ENCODE assay signal across 20 mouse cellular contexts in genomic region chr2:155088264-155088663, GRCm38 (mm10). TPM values are rescaled to one million over a fixed set of nuclear protein-coding genes. Genes with fewer than 3 reads are reported as not detected.
DNase-seq lines count a peak whose midpoint lies in the region; TF ChIP-seq lines count a peak whose summit lies in the region.
"Had no signal": no experiment of that assay in that cellular context is flagged by ENCODE, and none has a peak within 500 bp of the region (broad histone marks: within the 10 kb centered on the region; RNA-seq: fewer than 3 reads in every experiment).

No protein-coding gene starts in this region.

- TF ChIP-seq CTCF in kidney, adult 2 months (conservative IDR thresholded peaks at IDR 0.05; ENCODE audit: insufficient read depth, insufficient read length, low read depth, low read length), result no peak
- TF ChIP-seq CTCF in MEL (IDR thresholded peaks at IDR 0.05 in 2 of 3, conservative IDR thresholded peaks at IDR 0.05 in 1 of 3; ENCODE audit: control insufficient read depth in 1 of 3, insufficient read depth in 1 of 3, low read depth in 2 of 3, low read length in 3 of 3, poor library complexity in 1 of 3, severe bottlenecking in 1 of 3), result no peak

- no peaks in the 10 kb centered on the region for H3K79me2 ChIP-seq in MEL (ENCODE audit: control insufficient read depth, insufficient read depth, low read length, poor library complexity)

- H3K4me1 ChIP-seq in kidney, adult 2 months (ENCODE audit: control insufficient read depth, insufficient read depth, low read length), result peaks cover 8% of the 10 kb centered on the region; the same call in 1 of the 2 replicates
- peaks cover 22 to 29% of the 10 kb centered on the region in 2 experiments for H3K4me1 ChIP-seq in MEL (ENCODE audit: control insufficient read depth in 1 of 2, insufficient read depth in 2 of 2, low read length in 2 of 2)

- H3K4me3 ChIP-seq in kidney, adult 2 months (ENCODE audit: insufficient read depth, low read depth, low read length), result no peak overlapping the region
- peak overlapping the region in 1 of 2 experiments; percentile 8; a peak in 2 of 4 replicates for H3K4me3 ChIP-seq in MEL (ENCODE audit: control insufficient read depth in 1 of 2, insufficient read depth in 1 of 2, low read depth in 2 of 2, low read length in 2 of 2)

- no peaks in the 10 kb centered on the region for H3K27me3 ChIP-seq in kidney, adult 2 months (replicated peaks; ENCODE audit: control insufficient read depth, insufficient read depth, low read length)
- H3K27me3 ChIP-seq in MEL (ENCODE audit: control insufficient read depth in 1 of 2, insufficient read depth in 2 of 2, low read length in 2 of 2), result no peaks in the 10 kb centered on the region
- H3K27me3 ChIP-seq: CH12.LX, Patski had no signal

- H3K9ac ChIP-seq in MEL (ENCODE audit: control insufficient read depth, low read depth, low read length, poor library complexity, severe bottlenecking), result no peak overlapping the region

- no peak for TF ChIP-seq POLR2A in kidney, adult 2 months (IDR thresholded peaks at IDR 0.05; ENCODE audit: low read depth, low read length)
- no peak for TF ChIP-seq POLR2A in MEL (IDR thresholded peaks at IDR 0.05; ENCODE audit: control insufficient read depth in 1 of 2, insufficient read depth in 1 of 2, low read depth in 1 of 2, low read length in 2 of 2, poor library complexity in 1 of 2)

- TF ChIP-seq EP300 in MEL (IDR thresholded peaks at IDR 0.05; ENCODE audit: low read depth in 1 of 2, low read length in 2 of 2), result peak; percentile 23 to 31; a peak in 1 of 4 replicates

- no peak overlapping the region for H3K27ac ChIP-seq in kidney, adult 2 months (ENCODE audit: insufficient read depth, low read depth, low read length)
- no peak overlapping the region for H3K27ac ChIP-seq in MEL (ENCODE audit: control insufficient read depth, low read depth, low read length)

- H3K36me3 ChIP-seq in kidney, adult 2 months (ENCODE audit: control insufficient read depth, insufficient read depth, low read length), result no peaks in the 10 kb centered on the region
- H3K36me3 ChIP-seq in MEL (ENCODE audit: control insufficient read depth in 1 of 2, insufficient read depth in 2 of 2, low read length in 2 of 2), result peaks cover 0 to 29% of the 10 kb centered on the region in 2 experiments; a peak in 2 of 4 replicates
- H3K36me3 ChIP-seq: G1E had no signal

- TF ChIP-seq RAD21 in MEL (IDR thresholded peaks at IDR 0.05; ENCODE audit: low read depth, low read length), result no peak

- WGBS in kidney, adult 2 months, result 43% methylated on average over 6 of the region's 6 CpGs

- DNase-seq in kidney, adult 2 months, result peak; percentile 58
- DNase-seq in kidney, postnatal 14 days, result no peak
- peak; percentile 58 for DNase-seq in kidney, adult 9 months
- no peak for DNase-seq in kidney, adult 11 months
- peak; percentile 36 for DNase-seq in MEL (ENCODE audit: low read depth, low spot score)
- DNase-seq in adrenal gland, postnatal 14 days, result no peak
- DNase-seq: adrenal gland, adult 2 months; adrenal gland, adult 8-10 months; adrenal gland, postnatal 10 days; adrenal gland, postnatal 25 days; adrenal gland, postnatal 36 days; B cell, adult 2 months; cerebellum, adult 11 months; cerebellum, adult 11-12 months; cerebellum, adult 18-20 months; cerebellum, adult 2 months; cerebellum, adult 8-10 months had no signal

- no peaks in the 10 kb centered on the region for H3K9me3 ChIP-seq in MEL (replicated peaks; ENCODE audit: insufficient read depth, low read length)
- H3K9me3 ChIP-seq: G1E had no signal

TF ChIP-seq in MEL, 35 proteins besides CTCF, POLR2A, EP300 and RAD21:
- TF ChIP-seq NELFE (IDR thresholded peaks at IDR 0.05; ENCODE audit: low read depth, low read length) (no peak), ETS1 (IDR thresholded peaks at IDR 0.05; ENCODE audit: low read depth, low read length) (0 out of 2 replicates have a peak, but pooled peaks have one; percentile 8), ZMIZ1 (IDR thresholded peaks at IDR 0.05; ENCODE audit: low read depth, low read length) (no peak), ELF1 (IDR thresholded peaks at IDR 0.05; ENCODE audit: low read depth, low read length) (no peak), ZKSCAN1 (IDR thresholded peaks at IDR 0.05; ENCODE audit: low read depth, low read length) (no peak), GATA1 (IDR thresholded peaks at IDR 0.05; ENCODE audit: low read depth, low read length) (peak; percentile 54), MXI1 (IDR thresholded peaks at IDR 0.05; ENCODE audit: low read depth, low read length) (no peak), ZC3H11A (IDR thresholded peaks at IDR 0.05; ENCODE audit: low read depth, low read length) (no peak), BHLHE40 (IDR thresholded peaks at IDR 0.05; ENCODE audit: borderline replicate concordance, low read depth, low read length) (peak; percentile 88), KAT2A (conservative IDR thresholded peaks at IDR 0.05; ENCODE audit: low read depth, low read length) (no peak), POLR2AphosphoS2 (IDR thresholded peaks at IDR 0.05; ENCODE audit: low read length) (no peak)

RNA-seq across cellular contexts. Expression of gene Ahcy, which starts 14.0 kb away (rescaled TPM):
- 250 and 263 TPM in 2 replicates for polyA plus RNA-seq in kidney, adult 2 months (2012; rRNA removed)
- 255 and 325 TPM in 2 replicates for total RNA-seq in MEL (2012; rRNA removed)
- polyA plus RNA-seq in MEL (2012; ENCODE audit: insufficient read depth in 1 of 2, insufficient read length in 2 of 2, low read depth in 1 of 2, low replicate concordance in 2 of 2, missing spikeins in 1 of 2), result 1,000 to 10,000 TPM in 1 of 2 experiments, 100 to 1,000 TPM in 1; 364 to 5,082 TPM
- total RNA-seq in adrenal gland, postnatal 14 days (2021), result 60.2 and 130 TPM in 2 replicates

RNA-seq across cellular contexts. Expression of gene Itch, which starts 45.0 kb away (rescaled TPM):
- 15.0 and 17.6 TPM in 2 replicates for polyA plus RNA-seq in kidney, adult 2 months (2012; rRNA removed)
- 18.1 and 18.3 TPM in 2 replicates for total RNA-seq in MEL (2012; rRNA removed)
- polyA plus RNA-seq in MEL (2012; ENCODE audit: insufficient read depth in 1 of 2, insufficient read length in 2 of 2, low read depth in 1 of 2, low replicate concordance in 2 of 2, missing spikeins in 1 of 2), result 10 to 100 TPM; 15.2 to 53.6 TPM
- total RNA-seq in adrenal gland, postnatal 14 days (2021), result 49.8 and 51.3 TPM in 2 replicates

Comparison
In these comparisons a context has a peak if more than half of its experiments do, and no peak if none do; other contexts are left out.
1. DNase-seq: peak in kidney, adult 2 months (single experiment), kidney, adult 9 months (single experiment) and MEL (single experiment); none in kidney, postnatal 14 days (single experiment), kidney, adult 11 months (single experiment) and adrenal gland, postnatal 14 days (single experiment).